Mouse (Mus musculus) Patski (cell line): ENCODE measurements at regions not wholly inside any gene's neighbourhood (a gene's known extent, or its start where the extent isn't known, plus 50 kb on each side); places are given as distances from the start of the nearest gene placed in this dataset.

Experiments used
- ATAC-seq: fragments of 100-300 bp; one replicate; pipeline ENCODE4 v1.8.0; 2021
- CTCF ChIA-PET: fragments of 350-600 bp; sonication (Branson Sonifier 250); formaldehyde crosslinking; loops from one replicate; lab custom pipeline; 2022; ENCODE audit warnings: inconsistent platforms; lab: Charles Lee
- POLR2A ChIA-PET: fragments of 350-600 bp; sonication (Branson Sonifier 250); formaldehyde crosslinking; loops from one replicate; lab custom pipeline; 2022; ENCODE audit warnings: antibody characterized with exemption, inconsistent platforms; lab: Charles Lee
- DNase-seq: peaks from one replicate; pipeline ENCODE4 v3.0.0-alpha.2; 2011; ENCODE audit warnings: low read depth, low spot score
- H3K27me3 ChIP-seq: fragments of 371-371 bp; one replicate; pipeline ENCODE4 v1.5.1; 2021
- CTCF ChIP-seq: fragments of 100-300 bp; IDR thresholded peaks from one replicate; pipeline ENCODE4 v1.5.1; 2021
- in situ Hi-C: fragments of 300-500 bp; cut with MboI; formaldehyde crosslinking; loops from 3 replicates; pipeline ENCODE4 v1.11.1; 2018; ENCODE audit warnings: low pct_unique_long_range_greater_than_20kb, mixed read lengths

DNA sequence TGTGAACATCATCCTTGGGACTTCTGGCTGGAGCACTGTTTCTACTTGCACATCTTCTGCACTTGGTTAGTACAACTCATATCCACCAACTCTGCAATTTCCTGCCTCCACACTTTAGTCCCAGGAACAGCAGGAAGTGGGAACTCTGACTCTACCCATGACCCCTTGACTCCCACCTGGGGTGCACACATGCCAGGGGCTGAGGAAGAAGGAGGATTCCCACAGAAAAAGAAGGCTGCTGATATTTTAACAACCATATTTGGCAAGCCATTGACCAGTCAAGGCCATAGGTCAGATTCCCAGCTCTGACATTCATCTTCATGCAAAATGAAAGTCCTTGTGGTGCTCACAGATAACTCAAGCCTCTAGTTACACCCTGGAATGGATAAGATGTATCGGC, 530.3 kb upstream of the Cdh11 start:
- H3K27me3 ChIP-seq: no peaks in the 10 kb centered on the region
- no peak for TF ChIP-seq CTCF
- CTCF ChIA-PET: no interaction called here
- POLR2A ChIA-PET: no interaction called here
- ATAC-seq (no peak), DNase-seq (no peak)
- in situ Hi-C loops: no loop called here

GRCm38 (mm10) chr8:103316691-103317091, 531.2 kb upstream of the Cdh11 start:
- ChIA-PET CTCF (interaction anchor here (0.7 to 1.9 kb wide), 2 partner anchors 11 to 178 kb away, joined by 3 to 6 read pairs; no protein-coding TSS in a partner anchor), POLR2A (interaction anchor here (0.6 kb wide), 1 partner anchor 11 kb away, joined by 3 read pairs; no protein-coding TSS in a partner anchor)
- in situ Hi-C loops: no loop called here
- DNase-seq (peak; percentile 12), ATAC-seq (peak; percentile 92)
- H3K27me3 ChIP-seq: no peaks in the 10 kb centered on the region
- TF ChIP-seq CTCF: no peak

GRCm38 (mm10) chr8:103317149-103317725, 531.8 kb upstream of the Cdh11 start:
- ChIA-PET POLR2A (interaction anchor here (0.6 kb wide), 1 partner anchor 11 kb away, joined by 3 read pairs; no protein-coding TSS in a partner anchor), CTCF (interaction anchor here (0.7 to 1.9 kb wide), 2 partner anchors 11 to 178 kb away, joined by 3 to 6 read pairs; no protein-coding TSS in a partner anchor)
- no peak for DNase-seq
- H3K27me3 ChIP-seq: no peaks in the 10 kb centered on the region
- in situ Hi-C loops: no loop called here
- no peak for TF ChIP-seq CTCF
- ATAC-seq: no peak

DNA sequence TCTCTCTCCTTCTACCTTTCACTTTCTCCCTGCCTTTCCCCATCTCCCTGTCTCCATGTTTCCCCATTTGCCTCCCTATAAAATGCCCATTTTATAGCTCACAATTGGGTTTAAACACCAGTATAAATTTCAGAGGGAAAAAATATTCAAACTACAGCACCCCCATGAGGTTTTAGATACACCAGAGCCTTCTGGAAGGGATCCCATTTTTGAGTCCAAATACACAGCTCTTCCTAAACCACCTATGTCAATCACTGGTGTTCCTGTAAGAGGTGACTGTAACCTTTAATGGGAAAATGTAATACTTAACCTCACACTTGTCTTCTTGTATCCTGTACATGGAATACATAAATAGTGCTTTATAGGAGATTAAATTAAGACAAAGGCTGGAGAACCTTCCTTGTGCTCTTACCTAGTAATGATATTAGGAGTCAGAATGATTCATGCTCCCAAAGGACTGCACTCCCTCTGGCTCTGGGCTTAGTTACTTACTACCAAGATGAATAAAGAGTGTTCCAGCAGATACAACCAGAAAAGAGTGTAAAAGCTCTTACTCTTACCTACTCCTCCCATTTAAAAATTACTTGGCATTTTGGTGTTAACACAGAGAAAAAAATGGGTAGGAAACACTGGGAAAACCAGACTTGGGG, 538.7 kb upstream of the Cdh11 start:
- no peaks in the 10 kb centered on the region for H3K27me3 ChIP-seq
- ChIA-PET POLR2A (interaction anchor here (0.5 kb wide), 1 partner anchor 110 kb away, joined by 3 read pairs; no protein-coding TSS in a partner anchor), CTCF (interaction anchor here (0.8 to 1.1 kb wide), 2 partner anchors 50 to 126 kb away, joined by 3 read pairs; no protein-coding TSS in a partner anchor)
- DNase-seq (no peak), ATAC-seq (no peak)
- in situ Hi-C loops: no loop called here
- TF ChIP-seq CTCF: no peak

GRCm38 (mm10) chr8:103331415-103331814, 546.0 kb upstream of the Cdh11 start:
- CTCF ChIA-PET: interaction anchor here (0.9 kb wide), 1 partner anchor 11 kb away, joined by 3 read pairs; no protein-coding TSS in a partner anchor
- DNase-seq (no peak), ATAC-seq (no peak)
- in situ Hi-C loops: no loop called here
- no peak for TF ChIP-seq CTCF
- H3K27me3 ChIP-seq: no peaks in the 10 kb centered on the region
- POLR2A ChIA-PET: no interaction called here

DNA sequence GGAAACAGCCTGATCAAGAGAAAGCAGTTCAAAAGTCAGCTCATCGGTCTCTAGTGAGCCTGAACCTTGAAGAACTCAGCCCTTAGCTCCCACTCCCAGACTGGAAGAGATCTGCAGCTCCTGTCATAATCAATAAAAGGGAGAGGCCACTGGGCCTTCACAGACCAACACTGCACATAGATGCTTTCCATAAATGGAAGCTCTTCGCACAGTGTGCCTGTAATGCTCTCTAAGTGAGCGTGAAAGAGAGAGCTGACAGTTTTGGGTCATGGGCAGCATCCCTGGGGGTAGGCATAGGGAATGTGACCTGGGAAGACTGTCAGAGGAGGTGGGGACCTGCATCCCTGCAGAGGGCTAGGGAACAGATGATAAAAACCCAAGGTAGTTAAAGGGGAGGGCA, 551.9 kb upstream of the Cdh11 start:
- ChIA-PET CTCF (no interaction called here), POLR2A (no interaction called here)
- no peak for ATAC-seq
- H3K27me3 ChIP-seq: no peaks in the 10 kb centered on the region
- no peak for DNase-seq
- in situ Hi-C loops: no loop called here
- no peak for TF ChIP-seq CTCF

GRCm38 (mm10) chr8:103339042-103339441, 553.6 kb upstream of the Cdh11 start:
- in situ Hi-C loops: no loop called here
- POLR2A ChIA-PET: no interaction called here
- CTCF ChIA-PET: interaction anchor here (0.8 kb wide), 1 partner anchor 9 kb away, joined by 3 read pairs; no protein-coding TSS in a partner anchor
- ATAC-seq: no peak
- TF ChIP-seq CTCF: no peak
- no peaks in the 10 kb centered on the region for H3K27me3 ChIP-seq
- DNase-seq: no peak

DNA sequence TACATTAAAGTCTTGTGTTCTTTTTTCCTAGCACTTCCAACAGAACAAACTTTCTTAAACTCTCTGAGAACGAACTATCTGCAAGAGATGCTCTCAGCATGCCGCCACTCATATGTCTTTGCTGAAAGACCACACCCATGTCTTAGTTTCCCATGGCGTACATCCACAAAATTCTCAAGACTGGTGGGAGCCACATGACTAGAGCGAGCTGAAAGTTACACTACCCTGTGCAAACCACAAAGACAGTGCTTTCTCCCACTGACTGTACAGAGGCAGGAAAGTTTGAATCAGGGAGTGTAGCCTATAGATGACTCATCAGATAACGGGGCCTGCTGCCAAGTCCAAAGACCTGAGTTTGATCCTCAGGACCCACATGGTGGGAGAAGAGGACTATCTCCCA, 554.5 kb upstream of the Cdh11 start:
- POLR2A ChIA-PET: no interaction called here
- H3K27me3 ChIP-seq: no peaks in the 10 kb centered on the region
- DNase-seq: no peak
- TF ChIP-seq CTCF: no peak
- CTCF ChIA-PET: no interaction called here
- ATAC-seq: no peak
- in situ Hi-C loops: no loop called here

GRCm38 (mm10) chr8:103343891-103344290, 558.4 kb upstream of the Cdh11 start:
- no peaks in the 10 kb centered on the region for H3K27me3 ChIP-seq
- ChIA-PET CTCF (no interaction called here), POLR2A (no interaction called here)
- in situ Hi-C loops: no loop called here
- DNase-seq (no peak), ATAC-seq (no peak)
- TF ChIP-seq CTCF: no peak

DNA sequence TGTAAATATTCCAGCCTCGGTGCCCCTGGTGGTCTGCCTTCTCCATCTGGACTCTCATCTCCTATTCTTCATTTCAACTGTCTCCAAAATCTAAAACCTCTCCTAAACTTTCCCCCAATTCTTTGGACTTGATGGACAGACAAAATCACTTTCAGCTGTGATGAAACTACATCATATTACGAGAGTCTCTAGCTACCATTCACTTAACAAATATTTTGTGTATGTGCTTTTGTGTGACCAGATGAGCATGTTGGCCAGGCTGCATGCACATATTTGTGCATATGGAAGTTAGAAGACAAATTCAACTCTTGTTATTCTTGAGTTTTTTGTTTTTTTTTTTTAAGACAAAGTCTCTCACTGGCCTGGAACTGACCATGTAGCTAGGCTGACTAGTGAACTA, 559.4 kb upstream of the Cdh11 start:
- ATAC-seq (no peak), DNase-seq (no peak)
- CTCF ChIA-PET: no interaction called here
- no peaks in the 10 kb centered on the region for H3K27me3 ChIP-seq
- in situ Hi-C loops: no loop called here
- POLR2A ChIA-PET: no interaction called here
- TF ChIP-seq CTCF: no peak
